Mouse (Mus musculus): ENCODE results near the gene Atp5h.

The Atp5h gene

DNA sequence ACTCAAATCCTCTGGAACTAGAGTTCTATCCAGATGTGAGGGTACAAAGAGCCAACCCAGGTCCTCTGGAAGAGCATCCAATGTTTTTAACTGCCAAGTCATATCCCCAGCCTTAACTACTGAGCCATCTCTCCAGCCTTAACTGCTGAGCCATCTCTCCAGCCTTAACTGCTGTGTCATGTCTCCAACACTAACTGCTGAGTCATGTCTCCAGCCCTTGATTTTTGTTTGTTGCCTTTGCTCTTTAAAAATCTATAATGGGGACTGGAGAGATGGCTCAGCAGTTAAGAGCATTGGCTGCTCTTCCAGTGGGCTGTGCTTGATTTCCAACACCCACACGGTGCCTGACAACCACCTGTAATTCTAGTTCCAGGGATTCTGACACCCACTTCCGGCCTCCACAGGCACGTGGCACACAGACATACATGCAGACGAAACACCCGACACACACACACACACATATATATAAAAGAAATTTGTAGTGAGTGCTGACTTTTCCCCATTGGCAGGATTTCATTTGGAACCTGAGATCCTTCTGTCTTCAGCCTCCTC is 17.9 kb upstream of the Atp5h start:
- no peak for ATAC-seq (ENCODE audit: low TSS enrichment)

DNA sequence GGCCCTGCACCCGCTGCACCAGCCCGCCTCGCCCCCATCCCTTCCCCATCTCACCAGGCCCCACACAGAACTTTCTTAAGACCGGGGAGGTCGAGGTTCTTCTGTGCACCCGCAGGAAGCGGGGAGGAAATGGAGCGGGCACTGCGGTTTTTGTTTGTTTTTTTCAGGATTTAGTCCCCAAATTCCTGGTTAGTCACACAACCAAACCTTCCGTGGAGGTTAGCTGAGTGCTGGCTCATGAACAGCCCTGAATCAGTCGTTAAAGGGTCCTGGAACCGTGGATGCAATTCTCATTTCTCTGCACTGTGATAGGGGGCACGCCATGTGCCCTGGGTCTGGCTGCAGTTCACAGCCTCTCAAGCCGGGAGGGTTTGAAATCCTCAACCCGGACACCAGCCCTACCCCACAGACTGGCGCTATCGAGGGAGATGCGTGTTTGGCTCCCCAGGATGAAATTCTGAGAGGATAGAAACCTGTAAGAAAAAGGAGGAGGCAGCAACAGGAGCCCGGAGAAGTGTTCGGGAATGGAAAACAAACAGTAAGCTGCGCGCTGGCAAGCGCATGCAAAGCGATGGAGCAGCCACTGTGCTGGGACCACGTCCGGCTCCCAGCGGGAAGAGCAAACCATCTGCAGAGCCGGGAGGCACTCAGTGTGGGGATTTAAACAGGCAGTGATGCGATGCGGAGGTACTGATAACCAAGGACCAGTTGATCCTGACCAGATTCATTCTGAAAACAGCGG is 16.0 kb upstream of the Atp5h start:
- ATAC-seq (ENCODE audit: low TSS enrichment), result peak; percentile 70; the same call in 1 of the 2 replicates

DNA sequence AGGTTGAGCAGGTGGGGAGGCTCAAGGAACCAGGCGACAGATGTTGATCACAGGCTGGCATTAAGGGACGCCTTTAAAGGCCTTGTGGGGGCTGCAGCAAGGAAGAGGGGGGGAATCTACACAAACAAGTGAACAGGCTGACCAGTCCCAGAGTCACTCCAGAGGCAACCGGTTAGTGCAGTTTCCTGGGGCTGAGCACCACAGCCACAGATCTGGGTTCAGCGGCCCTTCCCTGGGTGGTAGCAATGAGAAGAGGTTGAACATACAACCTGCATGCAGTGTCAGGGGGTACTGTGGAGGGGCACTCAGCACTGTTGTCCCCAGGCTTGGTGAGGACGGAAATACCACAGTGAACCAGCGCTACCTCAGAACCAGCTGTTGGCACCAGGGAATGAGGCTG is 13.6 kb upstream of the Atp5h start:
- ATAC-seq (ENCODE audit: low TSS enrichment), result no peak

DNA sequence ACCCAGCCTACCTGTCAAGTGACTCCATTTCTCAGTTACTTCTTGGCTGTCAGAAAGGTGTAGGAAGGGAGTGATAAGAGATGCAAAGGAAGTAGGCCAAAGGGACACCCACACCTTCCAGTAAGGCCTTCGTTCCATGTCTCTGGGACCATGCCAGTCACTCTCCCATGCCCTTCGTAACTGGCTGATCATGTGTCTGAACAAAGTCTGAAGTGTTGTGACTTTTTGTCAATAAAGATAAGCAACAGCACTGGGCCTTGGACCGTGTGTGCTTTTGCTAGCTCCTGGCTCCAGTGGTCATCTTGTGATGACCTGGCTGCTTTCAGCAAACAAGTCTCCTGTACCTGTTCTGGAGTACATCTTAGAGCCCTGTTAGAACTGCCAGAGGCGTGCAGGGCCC is 13.1 kb upstream of the Atp5h start:
- no peak for ATAC-seq (ENCODE audit: low TSS enrichment)

DNA sequence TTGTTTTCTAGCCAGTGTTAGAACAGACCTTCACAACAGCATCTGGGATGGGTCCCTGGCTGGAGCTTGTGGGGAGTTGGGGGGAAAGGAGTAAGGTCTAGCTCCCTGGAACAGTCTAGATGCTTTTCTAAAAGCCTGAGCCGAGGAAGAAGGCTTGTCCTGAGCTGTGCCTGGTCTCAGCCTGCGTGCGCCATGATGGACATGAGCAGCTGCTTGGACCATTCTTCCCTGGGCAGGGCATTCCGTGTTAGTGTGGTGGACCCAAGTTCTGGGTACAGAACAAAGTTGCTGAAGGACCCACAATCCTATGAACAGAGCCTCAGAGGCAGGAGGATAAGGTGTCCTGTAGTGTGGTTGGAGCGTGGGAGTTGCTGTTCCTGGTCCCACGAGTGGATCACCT is 10.8 kb upstream of the Atp5h start:
- ATAC-seq (ENCODE audit: low TSS enrichment), result no peak

DNA sequence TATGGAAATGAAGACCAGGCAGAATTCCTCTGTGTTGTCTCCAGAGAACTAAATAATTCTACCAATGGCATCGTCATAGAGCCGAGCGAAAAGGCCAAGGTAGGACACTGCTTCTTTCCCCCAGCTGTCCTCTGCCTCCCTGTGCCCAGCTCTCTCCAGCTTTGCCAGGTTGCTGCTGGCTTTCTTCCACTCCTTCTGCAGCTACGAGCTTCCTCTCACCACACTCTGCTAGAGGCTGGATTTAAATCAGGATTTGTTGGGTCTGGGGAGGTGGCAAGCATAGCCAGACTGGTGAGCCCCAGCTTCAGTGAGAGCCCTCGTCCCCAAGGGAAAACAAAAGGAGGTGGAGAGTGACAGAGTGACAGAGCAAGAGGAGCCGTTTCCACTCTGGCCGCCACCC is 9.5 kb upstream of the Atp5h start:
- ATAC-seq (ENCODE audit: low TSS enrichment), result peak; percentile 48

DNA sequence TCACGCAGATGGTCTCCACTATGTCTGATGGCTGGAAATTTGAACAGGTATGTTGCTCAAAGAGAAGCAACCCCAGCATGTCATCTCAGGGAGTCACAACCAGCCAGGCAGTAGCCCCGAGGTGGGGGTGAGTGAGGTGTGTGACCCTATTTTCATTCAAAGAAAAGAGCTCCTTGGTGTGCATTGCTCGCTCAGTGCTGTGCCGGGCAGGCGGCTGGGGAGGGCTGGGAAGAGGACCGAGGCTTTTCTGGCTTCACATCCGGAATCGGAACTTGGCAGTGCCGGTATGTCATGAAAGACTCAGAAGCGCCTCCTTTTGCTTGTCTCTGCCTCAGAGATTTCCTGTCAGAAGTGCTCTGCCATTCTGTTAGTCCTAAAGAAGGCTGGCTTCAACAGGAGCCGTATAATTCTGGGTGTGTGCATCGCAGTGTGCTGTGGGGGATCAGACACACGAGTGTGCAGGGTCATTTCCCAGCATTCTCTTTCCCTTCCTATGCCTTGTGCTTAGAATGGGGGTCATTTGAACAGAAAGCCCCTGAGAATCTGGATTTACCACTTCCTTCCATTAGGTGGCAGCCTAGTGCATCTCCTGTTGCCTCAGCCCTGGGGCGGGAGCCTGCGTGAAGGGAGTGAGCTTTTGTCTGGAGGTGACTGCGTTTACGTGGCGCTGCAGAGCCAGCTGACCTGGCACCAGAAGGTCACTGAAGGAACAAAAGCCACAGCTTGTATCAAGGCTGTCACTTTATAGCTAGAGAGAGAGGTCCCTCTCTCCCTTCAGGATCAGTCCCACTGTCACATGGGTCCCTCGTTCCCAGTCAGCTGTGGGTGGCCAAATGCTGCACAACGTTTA is 7.9 kb upstream of the Atp5h start:
- peak; percentile 39 for ATAC-seq (ENCODE audit: low TSS enrichment)

DNA sequence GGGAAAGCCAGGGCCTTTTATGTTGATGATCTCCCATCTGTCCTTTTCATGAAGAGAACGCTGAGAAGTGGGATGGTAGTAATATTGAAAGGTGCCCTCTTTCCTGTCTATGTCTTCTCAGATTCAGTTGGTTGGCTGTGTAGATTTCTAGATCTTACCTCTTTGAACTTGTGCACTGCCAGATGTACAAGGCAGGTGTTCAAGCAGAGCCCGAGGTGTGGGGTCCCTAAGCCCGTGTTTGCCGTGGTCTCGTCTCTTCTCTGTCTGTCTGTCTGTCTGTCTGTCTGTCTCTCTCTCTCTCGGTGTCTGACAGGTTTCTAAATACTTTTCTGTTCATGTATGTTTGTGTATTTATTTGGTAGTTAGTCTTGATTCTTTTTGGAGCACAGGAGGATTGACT is 5.9 kb upstream of the Atp5h start:
- no peak for ATAC-seq (ENCODE audit: low TSS enrichment)

DNA sequence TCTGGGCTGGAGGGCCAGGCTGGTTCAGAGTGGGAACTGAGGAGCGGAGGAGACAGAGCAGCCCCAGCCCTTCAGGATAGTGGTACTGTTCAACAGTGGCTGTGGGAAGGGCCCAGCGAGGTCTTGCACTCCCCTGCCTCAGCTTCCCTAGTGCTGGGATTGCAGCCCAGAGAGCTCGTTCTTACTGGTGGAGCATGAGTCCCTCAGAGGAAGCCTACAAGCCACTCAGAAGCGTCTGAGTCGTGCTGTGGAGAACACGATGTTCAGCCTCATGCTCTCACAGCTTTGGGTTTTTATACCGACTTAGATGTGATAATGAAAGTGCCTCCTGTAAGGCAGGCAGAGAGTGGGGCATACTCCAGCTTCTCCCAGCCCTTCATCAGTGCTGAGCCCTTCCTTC is 4.9 kb upstream of the Atp5h start:
- no peak for ATAC-seq (ENCODE audit: low TSS enrichment)

DNA sequence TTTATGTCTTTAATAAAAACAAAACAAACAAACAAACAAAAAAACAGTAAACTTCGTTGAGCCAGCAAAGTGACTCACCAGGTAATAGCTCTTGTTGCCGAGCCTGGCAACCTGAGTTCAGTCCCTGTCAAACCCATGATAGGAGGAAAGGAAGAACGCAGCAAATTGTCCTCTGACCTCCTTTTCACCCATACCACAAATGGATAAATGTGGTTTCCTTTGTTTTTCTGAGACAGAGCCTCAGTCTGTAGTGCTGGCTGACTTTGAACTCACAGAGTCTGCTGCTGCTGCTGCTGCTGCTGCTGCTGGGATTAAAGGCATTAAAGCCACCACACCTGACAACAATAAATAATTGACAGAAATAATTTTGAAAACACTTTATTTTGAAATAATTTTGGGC is 3.3 kb upstream of the Atp5h start:
- ATAC-seq (ENCODE audit: low TSS enrichment), result no peak

DNA sequence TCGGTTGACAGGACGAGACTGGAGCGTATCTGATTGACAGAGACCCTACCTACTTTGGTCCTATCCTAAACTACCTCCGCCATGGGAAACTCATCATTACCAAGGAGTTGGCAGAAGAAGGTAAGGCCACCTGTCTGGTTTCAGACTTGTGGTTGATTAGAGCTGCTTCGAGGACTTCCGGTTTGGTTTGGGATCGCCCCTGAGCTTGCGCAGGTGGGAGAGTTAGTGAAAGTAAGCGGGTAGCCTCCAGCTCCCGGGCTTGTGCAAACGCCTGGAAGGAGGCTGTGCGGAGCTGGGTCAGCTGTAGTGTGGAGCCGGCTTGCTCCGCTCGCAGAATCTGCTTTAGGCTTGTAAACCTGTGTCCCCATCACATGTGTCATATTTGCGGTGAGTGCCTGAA is 2.2 kb upstream of the Atp5h start:
- no peak for ATAC-seq (ENCODE audit: low TSS enrichment)

DNA sequence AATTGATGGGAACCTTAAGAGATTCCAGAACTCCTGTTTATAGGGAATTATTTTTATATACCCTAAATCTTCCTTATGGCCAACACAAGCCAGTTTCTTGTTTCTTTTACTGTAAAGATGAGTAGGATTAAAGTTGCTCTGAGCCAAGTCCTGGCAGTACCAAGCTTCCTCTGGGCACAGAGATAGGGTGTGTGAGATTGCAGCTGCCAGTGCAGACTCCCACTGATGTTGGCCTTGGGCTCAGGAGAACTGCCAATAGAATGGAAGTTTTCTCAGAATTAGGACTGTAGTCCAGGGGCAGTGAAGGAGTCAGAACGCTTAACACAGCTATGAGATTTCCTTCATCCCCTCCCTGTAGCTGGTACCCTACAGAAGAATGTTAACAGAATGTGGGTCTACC is 1.6 kb upstream of the Atp5h start:
- peak; percentile 51 for ATAC-seq (ENCODE audit: low TSS enrichment)

DNA sequence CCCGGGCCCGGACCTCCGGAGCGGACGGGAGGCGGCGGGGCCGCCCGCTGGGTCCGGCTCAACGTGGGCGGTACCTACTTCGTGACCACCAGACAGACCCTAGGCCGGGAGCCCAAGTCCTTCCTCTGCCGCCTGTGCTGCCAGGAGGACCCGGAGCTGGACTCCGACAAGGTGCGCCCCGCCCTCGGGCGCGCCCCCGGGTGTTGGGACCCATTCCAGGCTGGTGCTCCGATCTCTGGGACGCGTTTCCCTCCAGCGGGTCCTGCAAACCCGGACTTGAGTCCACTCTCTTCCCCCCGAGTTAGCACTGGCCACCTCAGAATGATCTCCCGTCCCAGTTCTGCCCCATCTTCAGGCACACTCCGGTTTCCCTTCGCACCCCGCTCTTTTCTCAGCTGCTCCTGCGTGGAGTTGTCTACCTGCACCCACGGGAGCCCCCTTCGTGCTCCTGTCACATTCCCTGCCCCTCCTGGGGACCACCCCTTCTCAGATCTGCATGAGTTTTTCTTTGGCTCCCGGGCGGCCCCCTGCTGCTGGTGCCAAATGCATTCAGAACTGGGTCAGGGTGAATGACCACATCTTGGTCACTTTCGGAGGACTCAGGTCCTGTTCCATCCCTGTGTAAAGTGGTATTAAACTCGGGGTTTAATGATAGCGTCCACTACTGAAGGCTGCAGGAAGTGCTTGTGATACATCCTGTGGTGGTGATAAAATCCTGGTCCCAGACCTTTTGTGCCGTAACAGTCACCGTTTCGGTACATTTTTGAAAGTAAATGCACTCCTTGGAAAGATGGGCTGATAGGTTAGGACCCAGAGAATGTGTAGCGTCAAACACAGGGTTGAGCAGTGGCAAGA is 801 bp upstream of the Atp5h start:
- ATAC-seq (ENCODE audit: low TSS enrichment), result peak; percentile 17; the same call in 1 of the 2 replicates

DNA sequence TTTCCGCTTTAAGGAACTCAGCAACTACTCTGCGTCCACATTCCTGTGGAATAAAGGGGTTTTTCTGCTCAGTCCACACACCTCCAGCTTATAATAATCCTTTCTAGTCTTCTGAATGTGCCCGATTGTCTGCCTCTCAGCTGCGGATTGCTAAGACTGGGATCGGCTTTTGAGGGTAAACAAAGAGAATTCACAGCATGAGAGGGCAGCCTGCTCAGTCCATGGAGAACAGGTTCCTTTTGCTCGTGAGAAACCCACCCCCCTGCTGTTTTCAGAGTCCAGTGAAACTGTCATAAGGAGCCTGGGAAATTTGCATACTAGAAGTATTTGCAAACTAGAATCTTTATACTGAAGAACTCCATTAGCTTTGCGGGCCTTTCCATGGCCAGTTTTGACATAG is 10.2 kb downstream of the Atp5h start:
- no peak for ATAC-seq (ENCODE audit: low TSS enrichment)

DNA sequence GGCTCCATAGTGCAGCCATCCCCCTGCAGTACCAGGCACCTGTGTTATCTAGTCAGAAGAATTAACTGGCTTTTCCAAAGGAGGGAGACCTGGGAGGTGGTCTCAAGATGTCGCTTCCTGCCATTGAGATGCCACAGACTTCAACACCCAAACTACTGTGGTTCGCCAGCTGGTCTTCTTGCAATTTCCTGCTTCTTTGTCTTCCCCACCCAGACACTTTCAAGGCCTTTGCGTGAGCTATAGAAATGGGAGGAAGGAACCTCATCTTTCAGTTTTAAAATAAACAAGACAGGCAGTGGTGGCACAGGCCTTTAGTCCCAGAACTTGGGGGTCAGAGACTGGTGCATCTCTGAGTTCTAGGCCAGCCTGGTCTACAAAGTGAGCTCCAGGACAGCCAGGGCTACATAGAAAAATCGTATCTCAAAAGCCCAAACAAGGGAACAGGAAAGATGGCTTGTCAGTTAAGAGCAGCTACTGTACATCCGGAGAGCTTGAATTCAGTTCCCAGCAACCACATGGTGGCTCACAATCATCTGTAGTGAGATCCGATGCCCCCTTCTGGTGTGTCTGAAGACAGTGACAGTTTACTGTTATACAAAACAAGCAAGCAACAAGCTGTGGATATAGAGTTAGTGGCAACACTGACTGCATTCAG is 11.4 kb downstream of the Atp5h start:
- no peak for ATAC-seq (ENCODE audit: low TSS enrichment)

DNA sequence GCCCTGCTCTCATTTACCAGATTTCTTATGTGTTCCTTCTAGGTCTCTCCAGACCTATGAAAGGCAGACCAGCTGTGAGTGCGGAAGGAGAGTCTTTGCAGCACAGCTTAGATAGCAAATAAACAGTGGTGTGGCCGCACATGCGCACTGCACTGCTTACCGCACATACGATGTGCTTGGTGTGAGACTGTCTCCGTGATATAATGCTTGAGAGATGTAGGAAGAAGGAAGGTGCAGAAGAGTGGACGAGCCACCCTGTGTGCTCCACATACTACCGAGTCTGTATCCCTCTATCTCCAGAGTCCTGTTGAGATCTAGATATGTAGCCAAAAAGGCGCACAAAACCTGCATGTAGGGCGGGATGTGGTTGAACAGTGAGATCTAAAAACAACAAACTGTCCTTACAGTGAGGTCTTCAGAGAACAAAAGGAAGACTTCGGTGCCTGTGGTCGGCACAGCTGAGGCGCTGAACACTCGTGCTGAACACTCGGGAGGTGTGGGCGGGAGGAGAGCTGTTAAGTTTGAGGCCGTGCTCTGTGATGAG is 12.8 kb downstream of the Atp5h start:
- ATAC-seq (ENCODE audit: low TSS enrichment), result no peak

DNA sequence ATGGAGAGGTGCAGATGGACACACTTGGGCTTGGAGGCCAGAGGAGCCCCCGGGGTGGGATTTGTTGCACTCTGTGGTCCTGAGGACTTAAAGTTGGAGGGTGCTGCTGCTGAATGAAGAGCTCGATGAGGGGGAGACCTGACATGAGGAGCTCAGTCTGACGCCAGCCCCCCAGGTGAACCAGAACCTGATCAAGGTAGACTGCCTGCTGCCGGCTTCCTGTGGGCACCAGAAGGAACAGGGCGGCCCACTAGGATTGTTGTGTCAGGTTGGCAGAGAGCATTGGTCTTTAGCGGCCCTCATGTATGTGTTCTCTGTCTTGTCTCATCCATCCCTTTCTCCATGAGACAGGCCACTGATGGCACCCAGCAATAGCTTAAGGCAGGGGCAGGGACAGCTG is 14.0 kb downstream of the Atp5h start:
- no peak for ATAC-seq (ENCODE audit: low TSS enrichment)

DNA sequence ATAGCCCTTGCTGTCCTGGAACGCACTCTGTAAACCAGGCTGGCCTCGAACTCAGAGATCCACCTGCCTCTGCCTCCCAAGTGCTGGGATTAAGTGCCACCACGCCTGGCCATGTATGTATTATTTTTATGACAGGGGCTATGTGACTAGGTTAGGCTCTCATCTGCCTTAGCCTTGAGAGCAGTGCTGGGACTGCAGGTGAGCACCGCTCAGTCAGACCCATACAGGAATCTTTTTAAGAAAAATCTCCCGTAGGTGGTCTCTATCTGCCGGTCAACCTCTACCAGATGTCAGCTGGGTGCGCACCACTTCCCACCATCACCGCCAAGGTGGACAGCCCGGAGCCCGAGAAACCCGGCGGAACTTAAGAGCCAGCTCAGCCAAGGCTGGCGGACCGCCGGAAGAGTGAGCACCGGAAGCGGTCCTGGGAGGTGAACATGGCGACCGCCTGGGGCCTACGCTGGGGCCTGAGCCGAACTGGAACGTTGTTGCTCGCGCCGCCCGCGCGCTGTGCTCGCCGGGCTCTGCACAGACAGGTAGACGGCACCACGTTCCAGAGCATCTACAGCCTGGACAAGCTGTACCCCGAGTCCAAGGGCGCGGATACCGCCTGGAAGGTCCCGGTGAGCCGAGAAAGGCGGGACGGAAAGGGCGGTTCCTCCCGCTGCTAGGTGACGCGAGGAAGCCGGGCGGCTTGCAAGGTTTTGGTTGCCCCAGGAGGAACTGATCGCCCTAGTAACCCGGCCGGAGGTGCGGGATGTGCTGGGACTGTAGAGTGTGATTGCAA is 16.2 kb downstream of the Atp5h start, which contains the start of gene Mrpl58:
TSS of gene Mrpl58 (plus strand) at position 415 of the 787 bp plus-strand sequence.
- peak; percentile 55 for ATAC-seq (ENCODE audit: low TSS enrichment)

DNA sequence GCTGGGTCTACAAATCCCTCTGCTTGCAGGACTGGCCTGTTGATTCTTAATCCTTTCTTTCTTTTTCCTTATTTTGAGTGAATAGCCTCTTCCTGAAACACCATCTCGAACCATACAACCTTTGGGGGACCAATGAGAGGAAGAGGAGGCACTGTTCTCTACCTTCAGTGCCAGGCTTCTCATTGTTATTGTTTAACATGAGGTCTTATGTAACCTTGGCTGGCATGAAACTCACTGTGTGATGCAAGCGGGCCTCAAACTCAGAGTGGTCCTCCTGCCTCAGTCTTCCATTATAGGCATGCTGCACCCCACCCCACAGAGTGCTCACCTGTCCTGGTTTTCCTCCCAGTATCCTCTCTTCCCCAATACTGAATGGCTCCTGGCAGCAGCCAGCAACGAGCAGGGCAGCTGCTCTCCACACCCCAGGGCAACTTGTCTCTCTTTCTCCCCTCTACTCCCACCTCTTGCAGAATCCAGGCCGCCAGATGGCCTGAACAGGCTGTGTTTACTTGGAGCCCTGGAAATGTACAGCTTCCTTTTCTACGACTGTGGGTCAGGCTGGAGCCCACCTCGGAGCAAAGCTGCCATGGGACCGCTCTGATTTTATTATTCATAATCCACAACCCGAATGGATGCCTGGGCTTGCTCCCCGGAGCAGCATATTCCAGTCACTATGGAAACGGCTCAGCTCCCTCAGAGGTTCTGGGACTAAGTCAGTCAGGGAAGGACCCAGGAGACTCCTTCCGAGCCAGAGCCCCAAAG is 19.0 kb downstream of the Atp5h start:
- peak; percentile 52 for ATAC-seq (ENCODE audit: low TSS enrichment)

DNA sequence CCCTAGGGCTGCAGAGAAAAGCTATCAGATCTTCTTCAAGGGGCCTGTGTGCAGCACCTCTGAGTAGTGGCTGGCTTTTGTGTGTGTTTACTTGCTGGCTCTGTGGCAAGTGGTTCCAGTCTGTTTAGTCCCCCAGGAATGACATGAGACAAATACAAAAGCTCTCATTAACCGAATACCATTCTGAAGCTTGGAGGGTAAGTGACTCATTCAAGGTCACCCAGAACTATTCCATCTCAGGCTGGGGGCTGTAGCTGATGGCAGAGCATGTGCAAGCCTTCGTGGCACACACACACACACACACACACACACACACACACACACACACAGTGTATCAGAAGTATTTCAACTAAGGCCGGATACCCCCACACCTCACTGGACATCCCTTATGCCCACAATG is 19.6 kb downstream of the Atp5h start:
- no peak for ATAC-seq (ENCODE audit: low TSS enrichment)
